Mouse (Mus musculus) c-Kit-negative CD71-positive TER-119-positive erythroid progenitor cells, embryonic 14.5 days (primary cell): Measurements from ENCODE around the gene Rpp21.

Experiments
- DNase-seq: peaks from one replicate; pipeline ENCODE4 v3.0.0-alpha.2; 2013; ENCODE audit warnings: low read depth, low spot score

Rpp21 gene

DNA sequence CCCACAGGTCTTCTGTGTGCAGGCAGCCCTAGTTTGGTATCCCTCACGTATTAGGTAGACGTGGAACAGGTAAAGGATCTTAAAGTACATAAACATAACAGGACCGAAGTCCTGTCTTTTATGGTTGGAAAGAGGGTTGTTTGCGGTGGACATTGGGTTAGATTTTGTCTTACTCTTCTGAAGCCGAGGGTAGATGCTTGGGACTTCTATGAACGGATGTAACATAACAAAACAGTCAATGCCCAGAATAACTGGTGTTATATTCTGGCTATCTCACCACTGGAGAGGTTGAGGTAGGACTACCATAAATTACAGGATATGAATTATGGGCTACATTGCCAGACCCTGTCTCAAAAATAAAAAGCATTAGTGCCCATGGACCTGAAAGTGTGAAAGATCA, at the start of gene Rpp21:
Gene Rpp21, minus strand, starts transcription at position 101 of the 400 bp plus-strand sequence.
- no peak for DNase-seq

DNA sequence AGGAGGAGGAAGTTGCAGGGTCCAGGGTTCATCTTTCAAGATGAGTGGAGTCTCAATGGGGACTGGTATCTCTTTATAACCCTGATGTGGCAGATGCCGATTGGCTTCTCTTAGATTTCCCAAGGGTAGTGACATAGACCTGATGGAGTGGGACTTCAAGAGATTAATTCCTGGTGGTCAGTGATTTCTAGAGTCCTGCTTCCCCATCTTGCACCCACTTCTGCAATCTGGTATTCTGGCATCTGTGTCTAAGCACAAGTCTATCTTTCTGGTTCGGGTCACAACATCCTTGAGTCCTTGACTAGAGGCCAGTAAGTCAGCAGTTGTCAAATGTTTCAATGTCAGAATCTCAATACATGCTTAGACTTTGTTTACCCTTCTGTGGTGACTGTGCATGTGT, 28.5 kb upstream of the Rpp21 start, which contains the start of gene H2-M10.2:
Gene H2-M10.2, minus strand, starts transcription at position 101 of the 400 bp plus-strand sequence.
- DNase-seq: no peak

DNA sequence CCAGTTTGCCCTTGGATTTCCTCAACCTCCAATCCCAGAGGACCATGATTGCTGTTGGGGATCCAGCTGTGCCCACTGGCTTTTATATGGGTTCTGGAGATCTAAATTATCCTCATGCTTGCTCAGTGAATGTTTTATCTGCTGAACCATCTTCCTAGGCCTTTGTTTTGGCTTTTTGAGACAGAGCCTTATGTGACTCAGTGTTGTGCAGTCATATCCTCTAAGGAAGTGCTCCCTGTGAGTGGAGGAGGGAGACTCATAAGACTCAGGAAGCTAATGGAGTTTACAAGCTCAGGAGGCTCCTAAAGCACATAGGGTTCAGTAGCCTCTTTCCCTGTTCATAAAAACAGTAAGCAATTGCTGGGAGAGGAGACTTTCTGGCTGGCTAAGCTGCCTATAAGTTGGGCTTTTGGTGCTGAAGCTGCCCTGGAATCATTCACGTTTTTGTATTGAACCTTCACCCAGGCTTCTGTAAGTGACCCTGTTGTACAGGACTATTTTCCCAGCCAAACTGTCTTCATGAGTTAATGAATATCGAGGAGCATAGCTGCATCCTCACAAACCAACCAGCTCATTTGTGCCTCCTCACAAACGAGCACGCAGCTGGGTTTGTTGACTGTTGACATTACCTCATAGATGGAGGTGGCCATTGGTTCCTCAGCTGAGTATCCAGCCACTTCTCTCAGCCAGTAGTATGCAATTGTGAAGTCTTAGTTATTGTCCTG, 23.8 kb upstream of the Rpp21 start:
- no peak for DNase-seq

DNA sequence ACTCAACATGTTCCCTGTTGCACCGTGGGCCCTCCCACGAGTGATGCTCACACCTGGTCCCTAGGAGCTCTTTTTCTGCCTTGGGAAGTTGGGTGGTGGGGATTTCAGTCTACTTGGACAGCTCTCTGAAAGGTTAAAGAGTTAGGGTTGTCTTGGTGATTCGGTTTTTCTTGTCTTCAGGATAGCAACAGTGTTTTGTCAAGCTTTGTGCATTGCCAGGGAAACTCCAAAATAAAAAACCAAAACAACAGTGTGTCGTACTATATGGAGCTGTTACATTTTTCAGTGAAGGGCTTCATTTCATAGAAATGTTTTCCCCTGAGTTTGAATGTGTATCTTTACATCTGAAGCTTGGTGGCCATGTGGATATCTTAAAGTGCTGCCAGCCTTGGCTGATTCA, 16.9 kb upstream of the Rpp21 start:
- DNase-seq: no peak

DNA sequence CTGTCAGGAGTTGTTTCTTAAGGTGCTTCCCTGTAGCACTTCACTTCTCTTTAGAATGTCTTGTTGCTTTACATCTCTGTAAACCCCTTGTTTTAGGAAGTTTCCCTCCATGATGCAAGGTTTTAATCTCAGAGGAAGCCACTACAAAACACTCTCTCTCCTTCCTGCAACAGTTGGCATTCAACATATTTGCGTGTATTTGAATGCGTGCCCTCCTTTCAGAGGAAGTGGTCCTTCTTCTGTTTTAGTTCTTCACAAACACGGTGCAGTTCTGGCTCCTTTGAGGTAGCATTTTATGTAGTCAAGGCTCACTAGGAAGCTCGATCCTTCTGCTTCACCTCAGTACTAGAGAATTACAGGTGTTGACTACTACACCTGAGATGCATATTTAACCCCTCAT, 15.9 kb upstream of the Rpp21 start:
- no peak for DNase-seq

DNA sequence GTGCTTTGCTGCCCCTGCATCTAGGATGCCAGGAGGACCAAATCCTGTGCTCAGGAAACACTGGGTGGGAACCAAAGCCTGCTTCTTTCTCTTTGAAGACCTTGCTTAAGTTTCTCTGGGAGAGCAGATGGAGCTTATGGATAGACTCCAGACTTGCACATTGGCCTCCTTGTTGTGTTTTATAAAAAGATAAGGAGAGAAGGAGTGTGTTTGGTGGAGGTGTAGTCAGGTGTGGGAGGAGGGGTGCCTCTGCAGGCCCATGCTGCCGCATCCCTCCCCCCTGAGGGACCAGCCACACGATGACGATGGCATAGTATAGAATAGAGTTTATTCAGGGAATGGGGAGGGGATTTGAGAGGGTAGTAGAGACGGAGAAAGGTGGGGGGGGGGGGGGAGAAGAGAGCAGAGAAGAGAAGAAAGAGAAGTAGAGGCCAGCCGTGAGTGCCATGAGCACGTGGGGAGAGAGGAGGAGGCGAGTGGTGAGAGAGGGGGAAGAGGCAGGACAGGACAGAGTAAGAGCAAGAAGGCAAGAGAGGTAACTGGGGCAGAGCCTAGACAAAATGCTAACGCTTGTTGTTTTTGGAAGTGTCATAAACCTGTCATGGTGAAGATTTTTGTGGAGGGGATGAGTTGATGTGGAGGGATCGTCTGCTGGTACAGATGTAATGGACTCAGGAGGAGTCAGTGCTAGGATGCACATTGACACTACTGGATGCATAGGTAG, 14.9 kb upstream of the Rpp21 start:
- no peak for DNase-seq

DNA sequence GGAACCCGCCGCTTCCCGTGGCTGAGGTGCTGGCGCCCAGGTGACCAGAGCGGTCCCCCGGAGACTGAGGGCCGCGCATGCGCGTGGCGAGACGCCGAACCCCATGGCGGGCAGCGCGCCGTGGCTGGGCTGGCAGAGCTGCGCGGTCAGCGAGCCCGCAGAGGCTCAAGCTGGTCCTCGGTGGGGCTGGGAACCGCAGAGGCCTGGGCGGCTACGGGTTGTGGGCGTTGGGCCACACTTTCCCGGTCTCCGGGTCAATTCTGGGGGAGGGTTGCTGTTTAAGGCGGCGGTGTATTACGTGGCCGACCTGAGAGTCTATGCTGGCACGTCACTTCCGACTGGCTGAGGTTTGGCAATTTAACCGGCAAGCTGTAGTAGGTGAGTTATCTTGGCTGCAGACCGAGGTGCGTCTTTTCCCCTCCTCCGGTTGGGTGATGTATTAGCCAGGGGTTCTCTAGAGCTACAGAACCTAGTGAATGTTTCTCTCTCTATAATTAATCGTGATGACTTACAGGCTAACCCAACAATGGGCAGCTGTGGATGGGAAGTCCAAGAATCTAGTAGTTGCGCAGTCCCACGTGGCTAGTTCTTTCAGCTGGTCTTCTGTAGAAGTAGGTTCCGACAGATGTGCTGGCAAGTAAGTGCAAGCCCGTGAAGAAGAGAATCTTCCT, 13.9 kb upstream of the Rpp21 start, which contains the start of gene Trim39:
Gene Trim39, minus strand, starts transcription at position 662 of the 671 bp plus-strand sequence.
- peak; percentile 74 for DNase-seq

DNA sequence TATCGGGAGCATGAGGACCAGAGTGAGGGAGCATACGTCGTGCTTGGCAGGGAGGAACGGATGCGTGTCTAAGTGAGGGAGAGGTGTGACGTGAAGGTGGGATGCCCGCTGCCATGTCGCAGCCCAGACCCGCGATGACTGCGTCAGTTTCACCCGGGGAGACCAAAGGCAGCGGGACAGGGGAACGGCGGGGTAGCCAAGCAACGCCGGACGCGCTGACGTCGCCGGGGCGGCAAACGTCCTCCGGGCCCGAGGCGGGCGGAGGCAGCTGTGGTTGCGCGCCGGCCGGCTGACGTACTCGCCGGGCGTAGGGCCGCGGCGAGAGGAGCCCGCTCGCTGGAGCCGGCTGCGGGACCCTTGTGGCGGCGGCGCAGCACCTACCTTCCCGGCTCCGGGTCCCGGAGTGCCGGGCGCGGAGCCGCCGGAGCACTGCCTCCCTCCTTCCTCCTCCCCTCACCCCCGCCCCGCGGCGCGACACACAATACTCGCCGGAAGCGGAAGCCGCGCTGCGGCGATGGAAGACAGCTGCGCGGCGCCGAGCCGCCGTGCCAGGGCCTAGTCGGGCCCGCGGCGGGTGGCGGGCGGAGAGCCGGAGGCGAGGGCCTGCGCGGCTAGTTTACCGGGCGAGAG, 13.2 kb upstream of the Rpp21 start:
- DNase-seq: peak; percentile 53

DNA sequence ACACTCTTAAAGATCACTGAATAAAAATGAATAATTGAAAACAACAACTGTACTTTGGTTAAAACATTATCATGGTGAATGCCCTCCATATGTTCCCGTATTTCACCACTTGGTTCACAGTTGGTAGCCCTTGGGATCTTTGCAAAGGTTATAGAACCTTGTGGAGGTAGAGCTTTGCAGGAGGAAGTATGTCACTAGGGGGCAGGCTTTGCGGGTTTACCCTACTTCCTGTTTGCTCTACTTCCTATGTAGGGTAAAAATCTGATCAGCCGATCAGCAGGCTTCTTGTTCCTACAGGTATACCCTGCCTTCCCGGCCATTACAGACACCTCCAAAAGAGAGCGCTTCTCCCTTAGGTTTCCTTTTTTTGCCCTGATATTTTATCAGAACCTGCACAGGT, 8.0 kb upstream of the Rpp21 start:
- no peak for DNase-seq

DNA sequence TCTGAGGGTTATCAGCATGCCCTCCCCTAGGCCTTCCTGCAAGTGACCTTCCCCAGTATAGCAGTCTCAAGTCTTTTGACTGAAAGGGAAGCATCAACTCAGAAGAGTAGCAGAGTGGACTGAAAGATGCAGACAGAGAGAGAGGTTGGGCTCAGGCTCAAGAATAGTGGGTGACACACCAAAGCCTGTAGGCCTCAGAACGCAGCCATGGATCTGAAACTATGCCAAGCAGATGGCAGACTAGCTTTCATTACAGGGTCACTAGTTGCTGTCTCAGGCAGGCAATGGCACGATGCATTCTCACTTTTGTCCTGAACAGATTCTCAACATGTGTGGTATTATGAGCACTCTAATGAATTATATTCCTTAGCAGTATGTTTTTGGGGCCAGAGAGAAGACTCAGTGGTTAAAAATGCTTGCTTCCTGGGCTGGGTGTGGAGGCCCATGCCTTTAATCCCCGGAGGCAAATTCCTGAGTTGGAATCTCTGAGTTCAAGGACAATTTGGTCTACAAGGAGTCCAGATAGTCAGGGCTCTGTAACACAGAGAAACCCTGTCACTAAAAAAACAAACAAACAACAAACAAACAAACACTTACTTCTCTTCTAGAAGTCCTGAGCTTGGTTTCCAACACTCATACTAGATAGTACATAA, 6.5 kb upstream of the Rpp21 start:
- DNase-seq: no peak

DNA sequence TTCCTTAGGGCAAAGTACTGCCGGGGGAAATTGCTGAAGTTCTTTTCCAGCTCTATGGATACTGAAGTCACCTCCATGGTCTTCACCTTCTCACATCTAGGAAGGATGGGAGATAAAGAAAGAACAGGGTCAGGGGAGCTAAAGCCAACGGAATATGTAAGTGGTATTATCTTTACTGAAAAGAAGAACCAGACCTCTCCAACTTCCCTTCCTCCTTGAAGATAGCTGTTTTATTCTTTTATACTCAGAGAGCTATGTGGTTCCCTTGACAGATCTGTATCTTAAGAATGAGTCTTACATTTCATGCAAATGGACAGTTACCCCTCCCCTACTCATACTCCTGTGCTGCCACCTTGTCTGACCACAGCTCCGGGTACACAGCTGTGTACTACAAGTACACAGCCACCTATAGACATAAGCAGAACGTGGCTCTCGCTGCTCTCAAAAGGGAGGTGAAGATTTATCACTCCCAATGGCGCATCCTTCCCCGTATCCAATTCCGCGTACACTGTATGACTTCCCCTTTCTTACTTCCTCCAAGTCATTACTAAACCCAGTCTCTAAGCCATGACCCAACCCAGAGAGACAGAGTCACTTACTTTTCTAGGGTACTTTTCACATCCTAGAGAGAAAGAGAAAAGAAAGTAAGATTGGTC, 3.8 kb upstream of the Rpp21 start:
- DNase-seq: no peak

DNA sequence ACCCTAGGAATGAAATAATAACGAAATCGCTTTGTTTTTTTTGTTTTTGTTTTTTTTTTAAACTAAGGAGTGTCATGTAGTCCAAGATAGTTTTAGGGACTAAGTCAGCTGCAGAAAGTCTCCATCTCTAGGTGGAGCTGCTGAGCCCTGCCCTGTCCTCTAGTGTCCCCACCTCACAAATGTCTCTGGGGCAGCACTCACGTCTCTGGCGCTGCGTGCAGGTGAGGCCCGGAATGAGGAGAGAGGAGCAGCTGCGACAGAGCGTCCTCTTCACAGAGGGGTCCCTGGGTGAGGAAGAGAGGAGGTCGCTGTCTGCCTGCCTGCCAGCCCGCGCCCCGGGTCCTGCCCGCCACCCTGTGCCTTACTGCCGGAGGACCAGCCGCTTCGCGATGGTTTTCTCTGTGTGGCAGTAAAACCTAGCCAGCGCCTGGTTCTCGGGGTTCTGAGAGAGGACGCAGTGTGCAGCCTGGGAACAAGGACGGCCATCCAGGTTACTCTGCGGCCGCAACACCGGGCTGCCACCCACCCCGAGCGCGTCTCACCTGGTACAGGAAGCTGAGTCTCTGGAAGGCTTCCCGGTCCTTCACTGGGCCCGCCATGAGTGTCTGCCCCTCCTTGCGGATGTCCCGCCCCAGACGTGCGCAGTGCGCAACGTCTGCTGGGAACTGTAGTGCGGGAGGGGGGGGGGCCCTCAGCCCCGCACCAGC, 475 bp downstream of the Rpp21 start:
- no peak for DNase-seq

DNA sequence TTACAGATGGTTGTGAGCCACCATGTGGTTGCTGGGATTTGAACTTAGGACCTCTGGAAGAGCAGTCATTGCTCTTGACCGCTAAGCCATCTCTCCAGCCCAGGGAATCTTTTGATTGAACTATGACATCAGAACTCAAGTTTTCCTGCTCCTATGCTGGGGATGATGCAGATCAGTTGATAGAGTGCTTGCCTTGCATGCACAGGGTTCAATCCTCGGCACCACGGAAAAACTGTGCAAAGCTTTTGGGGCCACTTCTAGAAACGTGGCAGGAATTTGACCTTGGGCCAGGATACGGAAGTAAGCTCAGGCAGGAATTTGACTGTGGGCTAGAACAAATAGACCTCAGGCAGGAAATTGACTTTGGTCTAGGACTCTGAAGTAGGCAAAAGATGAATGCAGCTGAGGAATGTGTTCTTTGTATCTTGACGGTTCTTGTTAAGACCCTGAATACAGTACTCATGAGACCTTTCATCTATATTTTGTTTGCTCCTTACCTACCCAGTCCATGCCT, 4.7 kb downstream of the Rpp21 start:
- no peak for DNase-seq

DNA sequence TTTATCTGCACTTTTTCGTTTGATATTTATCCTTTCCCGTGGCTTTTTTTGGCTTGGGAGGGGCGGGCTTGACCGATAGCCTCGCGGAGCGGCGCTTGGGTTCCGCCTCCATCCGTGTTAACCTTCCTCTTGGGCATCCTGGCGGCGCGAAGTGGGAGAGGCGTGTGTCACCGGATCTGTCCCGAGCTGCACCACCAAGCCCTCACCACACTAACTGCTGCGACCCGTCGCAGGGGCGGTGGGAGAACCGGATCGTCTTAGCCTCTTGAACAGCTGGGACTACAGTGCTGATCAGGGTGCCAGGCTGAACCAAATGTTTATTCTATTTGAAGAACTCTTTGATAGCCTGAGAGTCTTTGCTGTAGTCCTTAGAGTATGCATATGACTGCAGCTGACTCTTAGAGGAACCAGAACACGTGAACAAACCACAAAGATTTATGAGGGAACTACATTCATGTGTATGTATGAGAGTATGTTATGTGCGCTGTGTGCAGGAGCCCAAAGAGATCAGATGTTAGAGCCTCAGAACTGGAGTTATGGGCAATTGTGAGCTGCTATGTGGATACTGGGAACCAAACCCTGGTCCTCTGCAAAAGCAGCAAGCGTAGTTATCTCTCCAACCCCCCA, 5.5 kb downstream of the Rpp21 start:
- DNase-seq: no peak

DNA sequence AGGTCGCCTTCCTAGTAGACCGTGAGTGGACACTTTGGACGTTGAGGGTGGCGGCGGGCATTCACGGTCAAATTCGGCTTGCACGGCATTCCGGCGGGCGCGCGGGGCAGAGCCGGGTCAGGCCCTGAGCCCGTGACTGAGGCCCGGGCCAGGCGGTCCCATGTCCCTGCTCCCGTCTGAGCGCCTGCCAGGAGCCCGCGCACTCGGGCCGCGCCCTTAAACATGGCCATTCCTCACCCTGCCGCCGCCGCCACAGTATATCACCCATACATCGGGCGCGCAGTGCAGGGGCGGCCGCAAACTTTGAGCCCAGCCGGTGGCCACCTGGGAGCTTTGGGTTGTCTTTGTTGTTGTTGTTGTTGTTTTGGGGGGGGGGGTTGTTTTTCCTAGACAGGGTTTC, 9.0 kb downstream of the Rpp21 start:
- DNase-seq: no peak

DNA sequence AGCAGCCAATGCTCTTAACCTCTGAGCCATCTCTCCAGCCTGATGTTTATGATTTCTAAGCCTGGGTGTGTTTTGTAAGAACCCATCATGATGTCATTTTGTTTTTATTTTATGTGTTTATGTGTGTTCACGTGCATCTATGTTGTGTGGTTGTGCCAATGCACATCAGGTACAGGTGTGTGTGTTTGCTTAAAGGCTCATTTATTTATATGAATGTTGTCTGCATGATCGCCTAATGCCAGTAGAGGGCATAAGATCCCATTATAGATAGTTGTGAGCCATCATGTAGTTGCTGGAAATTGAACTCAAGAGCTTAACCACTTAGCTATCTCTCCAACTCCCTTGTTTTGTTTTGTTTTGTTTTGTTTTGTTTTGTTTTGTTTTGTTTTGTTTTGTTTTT, 12.1 kb downstream of the Rpp21 start:
- DNase-seq: no peak

DNA sequence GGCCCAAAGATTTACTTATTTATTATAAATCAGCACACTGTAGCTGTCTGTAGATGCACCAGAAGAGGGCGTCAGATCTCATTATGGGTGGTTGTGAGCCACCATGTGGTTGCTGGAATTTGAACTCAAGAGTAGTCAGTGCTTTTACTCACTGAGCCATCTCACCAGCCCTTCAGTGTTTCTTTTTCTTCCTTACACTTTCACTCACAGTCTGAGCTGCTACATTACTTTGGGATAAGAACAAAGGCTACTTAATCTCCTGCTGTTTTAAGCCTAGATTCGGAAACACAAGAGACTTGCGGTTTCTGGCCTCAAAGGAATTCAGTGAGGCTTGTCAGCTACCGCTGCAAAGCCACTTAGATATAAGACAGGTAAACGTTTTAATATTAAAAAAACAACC, 13.8 kb downstream of the Rpp21 start:
- DNase-seq: no peak

DNA sequence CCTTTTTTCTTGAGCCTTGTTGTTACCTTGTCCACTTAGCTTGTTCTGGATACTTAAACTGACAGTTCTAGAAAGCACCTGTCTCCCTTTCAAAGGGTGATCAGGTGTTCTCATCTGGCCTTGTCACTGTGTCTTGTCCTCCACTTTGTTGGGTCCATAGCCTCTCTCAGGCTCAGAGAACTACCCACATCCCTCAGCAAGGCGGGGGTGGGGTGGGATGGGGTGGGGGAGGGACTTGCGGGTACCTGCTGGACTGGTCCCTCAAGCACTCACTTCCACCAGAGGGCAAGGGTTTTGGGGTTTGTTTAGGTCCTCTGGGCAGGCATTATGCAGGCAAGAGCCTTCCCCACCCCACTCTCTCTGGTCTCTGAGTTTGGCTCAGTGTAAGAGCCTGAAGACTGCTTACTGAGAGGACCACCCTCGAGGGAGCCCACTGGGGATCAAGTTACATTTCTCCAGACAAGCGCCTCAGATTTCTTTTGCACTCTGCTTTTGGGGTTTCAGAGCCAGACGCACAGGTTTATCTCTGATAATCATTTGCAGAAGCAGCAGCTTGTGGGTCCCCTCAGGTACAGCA, 17.1 kb downstream of the Rpp21 start:
- no peak for DNase-seq

DNA sequence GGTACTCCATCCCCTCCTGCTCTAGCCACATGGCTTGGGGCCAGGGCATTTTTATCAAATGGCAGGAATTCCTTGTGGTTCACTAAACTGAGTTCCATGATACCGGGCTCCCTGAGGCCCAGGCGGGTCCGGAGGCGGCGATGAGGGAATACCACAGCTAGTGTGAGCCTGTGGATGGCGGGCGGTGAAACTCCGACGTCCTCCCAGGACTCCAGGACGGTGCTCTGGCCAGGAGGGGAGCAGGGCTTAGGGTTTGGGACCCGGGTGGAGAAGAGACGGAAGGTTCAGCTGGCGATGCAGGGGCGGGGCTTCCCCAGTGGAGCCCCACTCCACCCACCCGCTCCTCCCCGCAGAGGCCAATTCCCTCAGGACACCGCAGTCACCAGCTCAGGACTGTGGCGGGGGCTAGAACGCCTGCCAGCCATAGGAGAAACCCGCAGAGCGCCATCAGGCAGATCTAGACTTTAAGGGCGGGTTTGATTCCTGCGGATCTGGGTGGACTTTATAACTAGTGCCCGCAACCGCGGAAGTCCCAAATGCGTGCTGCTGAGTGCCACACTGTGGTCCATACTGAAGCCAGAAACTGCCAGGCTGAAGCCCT, 20.4 kb downstream of the Rpp21 start:
- DNase-seq: no peak
